Mouse (Mus musculus) neutrophil, adult 5-6 weeks (primary cell): Measurements from ENCODE around the gene Dlx6. TPM values are rescaled to one million over a fixed set of nuclear protein-coding genes. Genes with fewer than 3 reads are reported as not detected.

Source experiments
- ATAC-seq: fragments of 151-379, 151-347 bp; 2 replicates; pipeline ENCODE4 v1.8.0; 2017; ENCODE audit warnings: mild to moderate bottlenecking, moderate TSS enrichment; ENCODE audit not compliant: insufficient number of reproducible peaks, poor library complexity, low FRiP score, severe bottlenecking; ENCODE audit errors: extremely low read depth
- total RNA-seq: library from RNA; stranded (forward); fragments of 200-1000 nt; gene quantifications from 2 replicates; pipeline ENCODE4 v1.2.3, GENCODE M21; 2017

Dlx6 gene
- total RNA-seq, 1 experiment from 2014 or later, result not detected

GRCm38 (mm10) chr6:6858571-6858970 is 4.6 kb upstream of the Dlx6 start:
- no peak for ATAC-seq

GRCm38 (mm10) chr6:6859111-6859949 is 3.8 kb upstream of the Dlx6 start:
- no peak for ATAC-seq

- ATAC-seq, result no peak
These were observed 3.2 kb upstream of the Dlx6 start for GRCm38 (mm10) chr6:6859950-6860410.

- no peak for ATAC-seq
These were observed 2.6 kb upstream of the Dlx6 start for GRCm38 (mm10) chr6:6860411-6861085.

- ATAC-seq, result no peak
These were observed 1.9 kb upstream of the Dlx6 start for GRCm38 (mm10) chr6:6861086-6861797.

GRCm38 (mm10) chr6:6861798-6862428 is 1.2 kb upstream of the Dlx6 start:
- no peak for ATAC-seq

- no peak for ATAC-seq
These were observed 523 bp upstream of the Dlx6 start for GRCm38 (mm10) chr6:6862611-6863010.

GRCm38 (mm10) chr6:6863955-6864354 is 821 bp downstream of the Dlx6 start:
- no peak for ATAC-seq

- ATAC-seq, result no peak
These were observed 1.6 kb downstream of the Dlx6 start for GRCm38 (mm10) chr6:6864441-6865440.

- ATAC-seq, result no peak
These were observed 3.9 kb downstream of the Dlx6 start for GRCm38 (mm10) chr6:6867031-6867430.

GRCm38 (mm10) chr6:6869041-6869685 is 6.0 kb downstream of the Dlx6 start:
- ATAC-seq, result no peak

- ATAC-seq, result no peak
These were observed 7.0 kb downstream of the Dlx6 start for GRCm38 (mm10) chr6:6869961-6870800.

GRCm38 (mm10) chr6:6870876-6871420 is 7.8 kb downstream of the Dlx6 start:
- no peak for ATAC-seq

- no peak for ATAC-seq
These were observed 8.6 kb downstream of the Dlx6 start for GRCm38 (mm10) chr6:6871692-6872091.

GRCm38 (mm10) chr6:6872873-6873272 is 9.7 kb downstream of the Dlx6 start:
- no peak for ATAC-seq

- no peak for ATAC-seq
These were observed 10.4 kb downstream of the Dlx6 start for GRCm38 (mm10) chr6:6873476-6874072.
